Mouse (Mus musculus) limb, embryonic 14.5 days (tissue): ENCODE measurements around the gene Fcmr. TPM values are rescaled to one million over a fixed set of nuclear protein-coding genes. Genes with fewer than 3 reads are reported as not detected.

ENCODE experiments used
- ATAC-seq: fragments of 200-750 bp; cut with Nextera tagmentation; 2 replicates; pipeline ENCODE4 v1.8.0; 2017; ENCODE audit warnings: low read depth, moderate number of reproducible peaks, moderate TSS enrichment; ENCODE audit not compliant: low FRiP score
- DNase-seq: peaks from one replicate; pipeline ENCODE4 v3.0.0-alpha.2; 2015; ENCODE audit warnings: low spot score
- H3K27ac ChIP-seq: fragments of 300-500 bp; sonication (generic); replicated peaks from 2 replicates; pipeline ENCODE4 v1.5.1; 2014; ENCODE audit warnings: low read depth, mild to moderate bottlenecking, low read length, moderate library complexity, mixed read lengths
- H3K27me3 ChIP-seq: fragments of 300-500 bp; sonication (generic); 2 replicates; pipeline ENCODE4 v1.6.1; 2014; ENCODE audit warnings: low read length, mixed read lengths; ENCODE audit not compliant: control insufficient read depth, insufficient read depth
- H3K36me3 ChIP-seq: fragments of 300-500 bp; sonication (generic); 2 replicates; pipeline ENCODE4 v1.6.1; 2014; ENCODE audit warnings: mild to moderate bottlenecking, low read length, moderate library complexity, mixed read lengths; ENCODE audit not compliant: control insufficient read depth, insufficient read depth
- H3K4me1 ChIP-seq: fragments of 300-500 bp; sonication (generic); 2 replicates; pipeline ENCODE4 v1.6.1; 2014; ENCODE audit warnings: antibody characterized with exemption, low read length, mixed read lengths; ENCODE audit not compliant: control insufficient read depth, insufficient read depth
- H3K4me2 ChIP-seq: fragments of 300-500 bp; sonication (generic); replicated peaks from 2 replicates; pipeline ENCODE4 v1.6.1; 2014; ENCODE audit warnings: low read depth, mild to moderate bottlenecking, low read length, moderate library complexity; ENCODE audit not compliant: severe bottlenecking
- H3K4me3 ChIP-seq: fragments of 300-500 bp; sonication (generic); replicated peaks from 2 replicates; pipeline ENCODE4 v1.5.1; 2014; ENCODE audit warnings: low read length
- H3K9ac ChIP-seq: fragments of 300-500 bp; sonication (generic); 2 replicates; pipeline ENCODE4 v1.6.1; 2014; ENCODE audit warnings: mild to moderate bottlenecking, low read depth, low read length, moderate library complexity; ENCODE audit not compliant: severe bottlenecking
- H3K9me3 ChIP-seq: fragments of 300-500 bp; sonication (generic); 2 replicates; pipeline ENCODE4 v1.6.1; 2016; ENCODE audit warnings: low read length; ENCODE audit not compliant: control insufficient read depth
- POLR2A ChIP-seq: fragments of 200-500 bp; IDR thresholded peaks from 2 replicates; pipeline ENCODE4 v1.8.0; 2012; ENCODE audit warnings: inconsistent platforms, mild to moderate bottlenecking, moderate library complexity, borderline replicate concordance; ENCODE audit not compliant: insufficient read depth, insufficient read length; ENCODE audit errors: extremely low read depth
- WGBS: fragments of 180-500 bp; shearing (Covaris S2); extraction: QIAGEN DNeasy Blood & Tissue Kit; methylation state at CpG from one replicate; pipeline ENCODE4 v1.1.7; 2014; 5-methylcytosine and 5-hydroxymethylcytosine counted together
- polyA plus RNA-seq, 2 experiments: library from polyadenylated mRNA; depleted of rRNA in 1 of 2; stranded (reverse) in 1 of 2; unstranded in 1 of 2; fragments of >200 nt; fragmentation: Nextera tagmentation in 1 of 2; extraction: Ambion mirVana in 1 of 2; gene quantifications; 2 replicates each; pipeline versions ENCODE4 v1.2.1 to v1.2.3; 2012 to 2014

Fcmr gene
- polyA plus RNA-seq, 2 experiments, result not detected

GRCm38 (mm10) chr1:130849530-130850214, 15.8 kb upstream of the Fcmr start:
- DNase-seq, result no peak
- no peak overlapping the region for H3K4me2 ChIP-seq
- no peaks in the 10 kb centered on the region for H3K27me3 ChIP-seq
- H3K4me3 ChIP-seq, result no peak overlapping the region
- no peaks in the 10 kb centered on the region for H3K4me1 ChIP-seq
- 87% methylated on average over 10 of the region's 10 CpGs for WGBS
- H3K27ac ChIP-seq, result no peak overlapping the region
- TF ChIP-seq POLR2A, result no peak
- no peak for ATAC-seq
- H3K9me3 ChIP-seq, result no peaks in the 10 kb centered on the region
- H3K36me3 ChIP-seq, result no peaks in the 10 kb centered on the region
- H3K9ac ChIP-seq, result no peak overlapping the region

- Histone ChIP-seq H3K4me3 (no peak overlapping the region), H3K27ac (no peak overlapping the region), H3K9me3 (no peaks in the 10 kb centered on the region), H3K36me3 (no peaks in the 10 kb centered on the region), H3K4me2 (no peak overlapping the region), H3K9ac (no peak overlapping the region), H3K4me1 (no peaks in the 10 kb centered on the region), H3K27me3 (no peaks in the 10 kb centered on the region)
- DNase-seq (no peak), ATAC-seq (no peak)
- no peak for TF ChIP-seq POLR2A
- WGBS, result 89% methylated on average over 5 of the region's 5 CpGs
These were observed 15.1 kb upstream of the Fcmr start for GRCm38 (mm10) chr1:130850405-130850804.

GRCm38 (mm10) chr1:130854819-130855218, 10.7 kb upstream of the Fcmr start:
- no peak for ATAC-seq

GRCm38 (mm10) chr1:130855723-130856122, 9.7 kb upstream of the Fcmr start:
- H3K27ac ChIP-seq, result no peak overlapping the region
- no peak overlapping the region for H3K4me3 ChIP-seq
- no peak for TF ChIP-seq POLR2A
- ATAC-seq, result no peak
- H3K4me1 ChIP-seq, result no peaks in the 10 kb centered on the region
- no peaks in the 10 kb centered on the region for H3K9me3 ChIP-seq
- H3K4me2 ChIP-seq, result no peak overlapping the region
- no peaks in the 10 kb centered on the region for H3K27me3 ChIP-seq
- no peaks in the 10 kb centered on the region for H3K36me3 ChIP-seq
- WGBS, result 78% methylated on average over 2 of the region's 2 CpGs
- H3K9ac ChIP-seq, result no peak overlapping the region
- no peak for DNase-seq

More at GRCm38 (mm10) chr1:130854819-130855218, 10.7 kb upstream of the Fcmr start:
- no peaks in the 10 kb centered on the region for H3K36me3 ChIP-seq
- H3K4me1 ChIP-seq, result no peaks in the 10 kb centered on the region
- 85% methylated on average over 9 of the region's 9 CpGs for WGBS
- no peaks in the 10 kb centered on the region for H3K9me3 ChIP-seq
- H3K9ac ChIP-seq, result no peak overlapping the region
- DNase-seq, result no peak
- H3K27ac ChIP-seq, result no peak overlapping the region
- no peak overlapping the region for H3K4me3 ChIP-seq
- no peak for TF ChIP-seq POLR2A
- no peaks in the 10 kb centered on the region for H3K27me3 ChIP-seq
- H3K4me2 ChIP-seq, result no peak overlapping the region

- H3K9ac ChIP-seq, result no peak overlapping the region
- WGBS, result 68% methylated on average over 4 of the region's 4 CpGs
- no peaks in the 10 kb centered on the region for H3K9me3 ChIP-seq
- H3K4me2 ChIP-seq, result no peak overlapping the region
- DNase-seq, result no peak
- H3K36me3 ChIP-seq, result no peaks in the 10 kb centered on the region
- no peak overlapping the region for H3K27ac ChIP-seq
- H3K4me1 ChIP-seq, result no peaks in the 10 kb centered on the region
- no peak for TF ChIP-seq POLR2A
- ATAC-seq, result no peak
- no peaks in the 10 kb centered on the region for H3K27me3 ChIP-seq
- H3K4me3 ChIP-seq, result no peak overlapping the region
These were observed 8.0 kb upstream of the Fcmr start for GRCm38 (mm10) chr1:130857456-130857855.

- WGBS, result 87% methylated on average over 4 of the region's 4 CpGs
- ATAC-seq, result no peak
These were observed 1.2 kb upstream of the Fcmr start for GRCm38 (mm10) chr1:130864238-130864637.

More at GRCm38 (mm10) chr1:130864238-130864637, 1.2 kb upstream of the Fcmr start:
- no peaks in the 10 kb centered on the region for H3K9me3 ChIP-seq
- H3K4me1 ChIP-seq, result no peaks in the 10 kb centered on the region
- H3K4me3 ChIP-seq, result no peak overlapping the region
- no peaks in the 10 kb centered on the region for H3K27me3 ChIP-seq
- H3K27ac ChIP-seq, result no peak overlapping the region
- no peak for DNase-seq
- H3K9ac ChIP-seq, result no peak overlapping the region
- H3K36me3 ChIP-seq, result no peaks in the 10 kb centered on the region
- TF ChIP-seq POLR2A, result no peak
- H3K4me2 ChIP-seq, result no peak overlapping the region
